Mouse (Mus musculus) megakaryocyte-erythroid progenitor cell, adult 5-6 weeks (primary cell): Measurements from ENCODE around the gene Ddx23. TPM values are rescaled to one million over a fixed set of nuclear protein-coding genes. Genes with fewer than 3 reads are reported as not detected.

Source experiments
- ATAC-seq: replicated peaks from 2 replicates; pipeline ENCODE4 v1.8.0; 2016; ENCODE audit warnings: mild to moderate bottlenecking, inconsistent platforms; ENCODE audit not compliant: severe bottlenecking, poor library complexity, low FRiP score, low TSS enrichment
- total RNA-seq, 2 experiments: library from RNA; stranded (forward) in 1 of 2; stranded (reverse) in 1 of 2; fragments of 200-1000, 215-1000 nt in 1 of 2; fragments of >200 nt in 1 of 2; fragmentation: Nextera tagmentation in 1 of 2; gene quantifications; 2 replicates each; pipeline ENCODE4 v1.2.3; 2014 to 2017

Ddx23 gene
- total RNA-seq (2014; fragmentation: Nextera tagmentation) (79.8 and 96.4 TPM in 2 replicates), total RNA-seq (2017) (152 and 181 TPM in 2 replicates)

GRCm38 (mm10) chr15:98662567-98663545, at the start of gene Ddx23:
Gene Ddx23, minus strand, starts transcription at chr15:98662894.
- peak; percentile 93 for ATAC-seq

GRCm38 (mm10) chr15:98710442-98710841, 47.7 kb upstream of the Ddx23 start:
- peak; percentile 79 for ATAC-seq

- ATAC-seq = peak; percentile 80
Measured at GRCm38 (mm10) chr15:98707766-98708372, 45.2 kb upstream of the Ddx23 start, which contains the start of gene Ccdc65. Gene Ccdc65, plus strand, starts transcription at chr15:98708207.

GRCm38 (mm10) chr15:98704312-98704711, 41.6 kb upstream of the Ddx23 start:
- ATAC-seq = no peak

GRCm38 (mm10) chr15:98699190-98700105, 36.8 kb upstream of the Ddx23 start:
- peak; percentile 94 for ATAC-seq

- ATAC-seq = peak; percentile 11; the same call in 1 of the 2 replicates
Measured at GRCm38 (mm10) chr15:98696216-98696615, 33.5 kb upstream of the Ddx23 start.

GRCm38 (mm10) chr15:98695726-98696125, 33.0 kb upstream of the Ddx23 start:
- no peak for ATAC-seq

- no peak for ATAC-seq
Measured at GRCm38 (mm10) chr15:98692171-98692715, 29.5 kb upstream of the Ddx23 start.

- ATAC-seq = no peak
Measured at GRCm38 (mm10) chr15:98691486-98692147, 28.9 kb upstream of the Ddx23 start.

- no peak for ATAC-seq
Measured at GRCm38 (mm10) chr15:98689682-98690081, 27.0 kb upstream of the Ddx23 start.

GRCm38 (mm10) chr15:98685926-98686325, 23.2 kb upstream of the Ddx23 start:
- ATAC-seq = no peak

GRCm38 (mm10) chr15:98683746-98684145, 21.1 kb upstream of the Ddx23 start:
- ATAC-seq = no peak

- ATAC-seq = no peak
Measured at GRCm38 (mm10) chr15:98683177-98683576, 20.5 kb upstream of the Ddx23 start.

- ATAC-seq = no peak
Measured at GRCm38 (mm10) chr15:98681633-98682032, 18.9 kb upstream of the Ddx23 start.

- ATAC-seq = no peak
Measured at GRCm38 (mm10) chr15:98680660-98681059, 18.0 kb upstream of the Ddx23 start.

- ATAC-seq = no peak
Measured at GRCm38 (mm10) chr15:98677977-98678376, 15.3 kb upstream of the Ddx23 start.

- ATAC-seq = peak; percentile 98
Measured at GRCm38 (mm10) chr15:98676940-98677728, 14.4 kb upstream of the Ddx23 start, which contains the start of gene Rnd1. Gene Rnd1, minus strand, starts transcription at chr15:98677461.

- ATAC-seq = no peak
Measured at GRCm38 (mm10) chr15:98676471-98676870, 13.8 kb upstream of the Ddx23 start.
